Mouse (Mus musculus) kidney, postnatal 25 days (tissue): ENCODE results near the gene Stk11.
A peak's percentile ranks its signal among the peaks of the same experiment; 100 is the strongest.

Experiments used
- DNase-seq, 2 experiments: peaks; one replicate each; pipeline ENCODE4 v3.0.0; 2021; ENCODE audit warnings: mixed read lengths in 2 of 2

The Stk11 gene

DNA sequence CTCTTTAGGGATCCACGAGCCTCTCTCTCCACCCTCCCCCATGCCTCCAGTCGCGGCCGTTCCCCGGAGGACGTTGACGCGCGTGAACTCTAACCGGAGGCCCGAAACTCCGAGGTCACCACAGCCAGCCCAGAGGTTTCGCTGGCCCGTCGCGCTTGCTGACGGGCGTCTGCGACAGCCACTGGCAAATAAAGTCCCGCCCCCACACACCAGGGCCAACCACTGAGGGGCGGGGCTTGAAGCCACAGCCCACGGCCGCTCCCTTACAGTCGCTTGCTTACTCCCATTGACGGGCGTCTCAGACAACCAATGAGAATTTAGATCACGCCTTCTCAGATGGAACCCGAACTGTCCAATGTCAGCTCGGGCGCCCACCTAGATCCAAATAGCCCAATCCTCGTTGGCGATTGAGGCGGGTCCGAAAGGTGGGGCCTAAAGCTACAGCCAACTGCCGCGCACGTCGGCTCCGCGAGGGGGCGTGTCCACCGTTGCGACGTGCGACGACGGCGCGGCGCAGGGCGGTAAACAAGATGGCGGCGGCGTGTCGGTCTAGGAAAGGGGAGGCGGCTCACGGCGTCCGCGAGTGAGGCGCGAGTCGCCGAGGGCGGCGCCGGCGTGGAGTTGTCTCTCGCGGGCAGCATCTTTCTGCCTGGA is at the start of gene Stk11:
Gene Stk11, plus strand, starts transcription at position 514 of the 654 bp plus-strand sequence.
- peak; percentile 100 for DNase-seq

DNA sequence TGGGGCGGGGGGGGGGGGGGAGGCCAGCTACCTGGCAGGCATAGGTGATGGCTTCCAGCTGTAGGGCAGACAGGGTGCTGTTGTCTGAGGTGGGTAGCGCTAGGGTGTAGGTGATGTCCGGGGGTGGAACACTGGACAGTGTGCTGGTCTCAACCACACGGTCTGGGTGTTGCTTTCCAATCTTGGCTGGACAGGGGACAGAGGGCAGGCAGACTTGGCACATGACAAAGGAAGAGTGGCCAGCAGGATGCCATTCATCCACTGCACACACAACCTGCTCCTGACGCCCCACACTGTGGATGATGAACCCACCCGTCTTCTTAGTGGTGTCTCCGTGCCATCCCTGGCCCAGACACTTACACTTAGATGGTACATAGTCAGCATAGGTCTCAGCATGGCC is 46.4 kb upstream of the Stk11 start:
- no peak for DNase-seq

DNA sequence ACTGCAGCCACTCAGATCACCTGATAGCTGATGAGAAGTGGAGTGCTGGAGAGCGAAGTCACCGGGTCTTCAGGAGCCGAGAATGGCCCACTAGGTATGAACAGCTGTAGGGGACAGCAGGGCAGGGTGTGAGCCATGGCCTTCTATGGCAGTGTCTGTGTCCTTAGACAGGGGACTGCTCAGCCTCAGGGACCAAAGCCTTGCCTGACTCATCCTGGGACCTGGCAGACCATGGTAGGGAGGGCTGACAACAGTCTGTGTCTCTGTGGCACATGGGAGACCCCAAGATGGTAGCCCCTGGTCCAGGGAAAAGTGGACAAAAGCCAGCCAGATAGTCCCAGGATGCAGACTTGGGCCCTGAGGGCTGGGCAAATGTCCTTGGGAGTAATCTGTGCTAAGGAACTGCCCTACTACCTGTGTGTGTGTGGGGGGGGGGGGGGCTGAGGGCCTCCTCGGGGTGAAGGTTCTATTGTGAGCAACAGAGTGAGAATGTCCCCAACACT is 45.6 kb upstream of the Stk11 start:
- DNase-seq, result no peak

DNA sequence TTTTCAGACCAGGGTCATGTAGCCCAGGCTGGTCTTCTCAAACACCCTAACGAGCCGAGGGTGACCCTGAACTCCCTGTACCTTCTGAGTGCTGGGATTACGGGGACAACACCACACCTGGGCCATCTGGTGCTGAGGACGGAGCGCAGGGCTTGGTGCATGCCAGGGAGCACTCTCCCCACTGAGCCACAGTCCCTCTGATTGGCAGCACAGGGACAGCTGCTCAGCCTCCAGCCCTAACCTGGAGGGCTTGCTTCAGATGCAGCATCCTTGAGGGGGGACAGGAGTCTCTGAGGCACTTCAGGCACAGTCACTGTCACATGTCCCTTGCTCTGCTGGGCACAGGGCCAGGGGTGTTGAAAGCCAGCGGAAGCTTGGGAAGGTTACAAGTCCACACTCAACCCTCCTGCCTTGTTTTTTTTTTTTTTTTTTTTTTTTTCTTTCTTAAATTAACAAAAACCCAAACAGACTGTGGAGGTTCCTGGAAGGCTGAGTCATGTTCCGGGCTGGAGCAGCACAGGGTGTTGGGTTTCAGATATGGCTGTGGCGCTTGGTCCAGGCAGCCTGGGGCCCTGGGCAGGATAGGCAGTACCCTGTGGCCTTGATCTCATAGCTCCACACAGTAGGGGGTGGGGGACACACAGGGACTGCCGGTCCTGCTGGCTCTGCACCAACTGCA is 44.6 kb upstream of the Stk11 start:
- peak; percentile 94 to 95 for DNase-seq

DNA sequence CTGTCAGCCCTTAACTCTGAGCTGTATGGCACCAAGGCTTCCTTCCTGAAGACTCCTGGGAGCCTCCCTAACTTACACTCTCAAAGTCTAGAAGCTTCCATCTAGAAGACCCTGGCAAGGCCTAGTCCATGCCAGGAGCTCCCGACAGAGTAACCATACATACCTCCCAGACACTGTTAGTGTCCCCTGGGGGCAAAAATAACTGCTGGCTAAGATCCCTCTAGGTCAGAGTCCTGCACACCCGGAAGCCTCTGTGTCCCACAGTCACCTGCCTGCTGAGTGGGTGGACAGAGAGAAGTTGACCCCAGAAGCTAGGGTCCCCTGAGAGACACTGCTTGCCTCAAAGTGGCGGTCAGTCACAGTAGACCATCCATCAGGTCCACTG is 44.1 kb upstream of the Stk11 start:
- DNase-seq, result peak in 1 of 2 experiments; percentile 75

DNA sequence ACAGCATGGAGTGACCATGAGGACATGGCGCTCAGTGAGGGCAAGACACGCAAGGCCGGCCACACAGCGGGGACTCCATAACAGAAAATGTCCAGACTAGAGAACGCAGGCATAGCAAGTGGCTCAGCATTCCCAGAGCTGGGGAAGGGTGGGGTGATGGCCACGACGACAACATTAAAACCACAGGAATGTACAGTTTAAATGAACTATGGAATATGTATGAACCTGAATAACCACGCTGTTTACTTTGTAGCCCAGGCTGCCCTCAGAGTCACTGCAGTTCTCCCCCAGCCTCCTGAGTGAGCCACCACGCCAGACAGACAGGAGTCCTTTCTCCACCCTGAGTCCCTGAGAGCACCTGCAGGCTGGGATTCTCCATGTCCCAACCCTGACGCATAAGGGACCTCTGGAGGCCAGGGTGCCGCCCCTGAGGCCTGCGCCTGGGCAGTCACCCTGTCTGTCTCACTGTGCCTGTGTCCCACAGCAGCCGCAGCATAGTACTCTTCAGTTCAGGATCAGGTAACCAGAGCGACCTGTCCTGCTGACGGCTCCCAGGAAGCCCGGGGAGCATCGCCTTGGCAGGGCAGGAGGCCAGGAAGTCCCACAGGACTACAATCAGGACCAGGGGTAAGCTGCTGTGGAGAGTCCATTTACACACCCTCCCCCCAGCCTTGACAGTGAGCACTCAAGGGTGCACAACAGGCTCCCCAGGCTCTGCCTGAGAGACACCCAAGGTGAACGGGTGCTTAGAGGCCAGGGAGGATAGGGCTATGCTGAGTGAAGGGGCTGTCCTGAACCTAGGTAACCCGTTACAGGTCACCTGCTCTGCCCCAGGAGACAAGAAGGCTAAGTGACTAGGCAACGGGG is 42.7 kb upstream of the Stk11 start:
- peak; percentile 44 to 84 for DNase-seq

DNA sequence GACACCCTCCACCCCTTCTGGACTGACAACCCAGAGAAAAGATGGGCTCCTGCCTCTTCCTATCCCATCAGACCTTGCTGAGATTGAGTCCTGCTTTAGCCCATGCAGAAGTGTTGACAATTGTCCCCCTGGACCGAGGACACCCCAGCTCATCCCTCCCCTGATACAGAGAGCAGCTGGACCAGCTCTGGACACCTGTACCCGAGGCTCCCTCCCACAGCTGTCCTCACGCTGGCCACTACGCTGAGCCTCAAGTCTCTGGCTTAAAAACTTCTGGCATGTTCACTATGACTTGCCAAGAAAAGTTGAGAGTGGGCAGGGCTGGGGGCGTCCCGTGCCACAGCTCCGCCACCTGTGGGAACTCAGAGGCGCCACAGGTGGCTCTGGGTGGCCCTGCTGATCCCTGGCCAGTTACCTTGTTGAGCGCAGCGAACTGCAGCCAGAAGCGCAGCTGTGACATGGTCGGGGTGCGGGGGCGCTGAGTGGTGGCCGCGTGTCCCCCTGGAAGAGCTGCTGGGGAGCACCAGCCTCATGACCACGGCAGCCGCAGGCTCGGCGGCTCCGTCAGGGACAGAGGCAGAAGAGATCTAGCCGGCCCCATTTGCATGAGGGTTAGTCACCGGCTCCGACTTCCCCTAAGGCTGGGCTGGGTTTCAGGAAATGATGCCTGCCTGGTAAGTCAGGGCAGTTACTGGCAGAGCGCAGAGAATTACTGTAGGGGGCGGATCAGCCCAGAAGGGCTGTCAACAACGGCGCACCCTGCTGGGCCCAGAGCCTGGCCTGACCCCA is 40.6 kb upstream of the Stk11 start:
- peak; percentile 73 to 85 for DNase-seq

DNA sequence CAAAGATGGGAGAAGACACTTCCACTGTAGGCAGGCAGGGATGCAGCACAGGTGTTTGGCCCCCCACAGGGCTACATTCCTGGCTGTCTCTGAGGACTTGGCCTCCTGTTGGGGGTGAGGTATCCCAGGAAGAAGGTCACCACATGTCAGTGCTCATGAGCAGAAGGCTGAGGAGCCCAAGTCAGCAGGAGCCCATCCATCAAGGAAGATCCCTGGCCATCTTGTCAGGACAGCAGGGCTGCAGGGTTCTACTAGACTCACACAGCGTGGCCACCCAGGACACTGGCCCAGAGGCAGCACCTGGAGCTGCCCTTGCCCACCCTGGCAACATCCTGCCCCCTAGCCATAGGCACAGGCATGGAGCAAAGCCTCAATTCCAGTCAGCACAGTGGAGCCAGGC is 39.7 kb upstream of the Stk11 start:
- no peak for DNase-seq

DNA sequence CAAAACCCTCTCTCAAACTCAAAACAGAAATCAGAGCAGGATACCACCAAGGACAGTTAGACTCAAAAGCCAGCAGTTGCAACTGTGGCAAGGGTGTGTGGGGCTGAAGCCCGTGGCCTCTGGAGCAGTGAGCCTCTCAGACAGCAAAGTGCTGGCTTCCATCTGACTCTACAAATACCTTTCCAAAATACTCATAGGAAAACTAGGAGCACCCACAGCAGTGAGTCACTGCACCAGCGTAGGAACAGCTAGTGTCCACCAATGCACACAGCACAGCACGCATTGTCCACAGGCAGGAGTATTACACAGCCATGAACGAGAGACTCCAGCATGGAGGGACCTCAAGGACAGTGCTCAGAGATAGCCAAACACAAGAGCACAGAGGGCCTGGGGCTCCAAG is 39.2 kb upstream of the Stk11 start:
- DNase-seq, result no peak

DNA sequence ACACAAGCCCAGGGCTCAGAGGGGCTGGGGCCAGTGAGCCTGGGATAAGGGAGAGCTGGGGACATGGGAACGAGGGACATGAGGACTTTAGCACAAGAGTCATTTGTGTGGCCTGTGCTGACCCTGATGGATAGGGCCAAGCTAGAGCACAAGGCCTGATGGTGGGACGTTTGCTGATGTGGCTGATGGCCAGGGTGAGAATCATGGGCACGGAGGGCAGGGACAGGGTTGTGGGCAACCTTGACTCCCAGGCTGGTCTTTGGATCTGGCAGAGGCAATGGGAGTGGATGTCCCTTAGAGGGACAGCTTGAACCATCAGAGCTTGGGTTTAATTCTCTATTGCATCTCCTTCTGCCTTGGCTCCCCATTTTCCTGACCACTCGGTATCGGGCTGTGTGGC is 38.3 kb upstream of the Stk11 start:
- no peak for DNase-seq

DNA sequence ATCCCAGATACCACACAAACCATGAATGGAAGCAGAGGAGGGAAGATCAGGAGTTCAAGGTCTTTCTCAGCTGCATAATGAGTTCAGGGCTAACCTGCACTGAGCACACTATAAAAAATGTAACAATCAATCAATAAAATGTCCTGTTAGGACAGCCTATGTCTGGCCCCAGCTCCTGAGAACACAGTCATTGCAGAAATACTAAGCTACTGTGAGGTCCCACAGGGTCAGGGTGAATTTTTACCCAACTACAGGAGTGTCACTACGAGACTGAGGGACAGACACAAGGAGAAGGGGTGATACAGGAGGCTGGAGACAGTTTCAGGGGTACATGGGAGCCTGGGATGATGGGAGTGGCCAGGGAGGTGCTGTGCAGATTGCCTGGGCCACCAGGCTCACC is 37.2 kb upstream of the Stk11 start:
- DNase-seq, result no peak

DNA sequence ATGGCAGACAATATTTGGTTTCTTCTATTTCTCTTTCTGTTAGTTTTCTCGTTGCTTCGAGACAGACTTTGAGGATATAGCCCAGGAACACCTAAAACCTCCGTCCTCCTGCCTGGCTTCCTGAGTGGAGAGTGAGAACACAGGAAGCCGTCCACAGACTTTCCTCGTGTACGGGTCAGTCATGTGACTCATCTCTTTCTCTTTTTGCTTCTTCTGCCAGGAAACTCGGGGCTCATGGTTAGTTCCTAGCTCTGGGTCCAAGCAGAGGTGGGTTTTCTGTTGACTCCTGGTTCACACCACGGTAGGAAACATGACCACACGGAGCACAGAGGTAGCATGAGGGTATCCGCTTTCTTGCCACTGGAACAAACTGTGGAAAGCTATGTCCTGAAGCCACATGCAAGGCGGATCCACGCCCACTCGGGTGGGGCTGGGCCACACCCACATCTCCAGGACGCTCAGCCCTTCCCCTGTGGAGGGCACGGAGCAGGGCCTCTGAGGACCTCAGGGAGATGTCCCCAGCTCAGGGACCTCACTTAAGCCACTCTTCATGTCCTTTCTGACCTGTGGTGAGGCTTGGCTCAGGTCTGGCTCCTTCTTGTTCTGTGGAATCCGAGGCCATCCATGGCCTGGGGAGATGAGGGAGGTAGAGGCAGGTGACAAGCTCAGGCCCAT is 35.1 kb upstream of the Stk11 start:
- DNase-seq, result no peak

DNA sequence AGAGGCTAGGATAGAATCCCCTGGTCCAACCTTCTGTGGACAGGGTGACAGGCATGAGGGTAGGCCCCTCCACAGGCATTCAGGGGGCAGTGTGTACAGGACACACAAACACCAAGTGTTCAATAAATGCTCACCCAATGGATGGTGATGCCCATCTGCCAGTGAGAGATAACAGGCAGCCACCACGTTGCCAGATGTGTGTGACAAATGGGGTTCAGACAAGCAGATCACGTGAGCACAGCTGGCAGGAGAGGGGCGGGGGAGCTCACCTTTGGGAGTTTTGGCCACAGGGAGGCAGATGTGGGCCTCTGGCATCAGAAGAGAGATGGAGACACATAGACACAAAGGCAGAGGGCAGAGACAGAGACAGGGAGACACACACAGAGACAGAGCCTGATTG is 34.5 kb upstream of the Stk11 start:
- DNase-seq, result no peak

DNA sequence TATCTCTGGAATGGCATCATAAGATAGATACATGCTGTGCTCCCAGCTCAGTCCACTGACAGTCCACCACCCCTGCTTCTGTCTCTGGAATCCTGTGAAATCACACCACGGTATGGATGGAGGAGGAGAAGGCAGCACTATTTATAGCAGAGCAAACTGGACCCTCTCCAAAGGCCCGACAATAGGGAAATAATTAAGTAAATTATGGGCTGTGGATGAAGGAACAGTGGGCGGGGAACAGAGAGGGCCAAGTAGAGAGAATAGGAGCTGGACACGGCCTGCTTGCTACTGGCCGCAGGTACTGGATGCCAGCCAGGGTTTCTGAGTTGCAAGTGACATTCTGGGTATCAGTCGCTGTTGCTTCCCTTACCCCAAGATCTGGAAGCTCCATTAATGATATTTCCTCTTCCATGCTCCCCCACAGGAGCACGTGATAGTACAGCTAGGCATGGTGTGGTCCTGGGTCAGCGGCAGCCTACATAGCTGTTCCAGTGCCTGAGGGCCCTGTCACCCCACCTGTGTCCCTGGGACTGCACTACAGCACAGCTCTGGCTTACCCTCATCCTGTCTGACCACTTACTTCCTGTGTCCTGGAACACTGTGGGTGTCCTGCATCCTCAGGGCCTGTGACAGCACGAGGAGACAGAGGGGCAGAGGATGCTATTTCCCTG is 30.7 kb upstream of the Stk11 start:
- peak; percentile 70 to 81 for DNase-seq

DNA sequence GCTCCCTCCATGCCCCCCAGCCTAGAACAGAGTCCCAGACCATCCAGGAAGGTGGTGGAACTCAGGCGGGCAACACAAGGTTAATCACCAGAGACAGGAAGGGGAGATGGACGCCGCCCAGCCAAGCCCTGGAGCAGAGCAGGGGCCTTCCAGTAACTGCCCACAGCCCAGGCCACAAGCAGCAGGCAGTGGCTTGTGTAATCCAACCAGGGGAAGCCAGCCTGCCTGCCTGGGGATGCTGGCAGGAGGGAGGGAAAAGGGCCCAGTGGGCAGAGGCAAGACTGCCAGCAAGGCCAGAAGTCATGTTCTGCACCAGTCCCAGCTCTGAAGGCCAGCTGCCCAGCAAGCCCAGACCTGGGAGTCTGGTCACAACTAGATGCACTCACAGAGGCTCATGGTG is 28.8 kb upstream of the Stk11 start:
- DNase-seq, result peak; percentile 37 to 70

DNA sequence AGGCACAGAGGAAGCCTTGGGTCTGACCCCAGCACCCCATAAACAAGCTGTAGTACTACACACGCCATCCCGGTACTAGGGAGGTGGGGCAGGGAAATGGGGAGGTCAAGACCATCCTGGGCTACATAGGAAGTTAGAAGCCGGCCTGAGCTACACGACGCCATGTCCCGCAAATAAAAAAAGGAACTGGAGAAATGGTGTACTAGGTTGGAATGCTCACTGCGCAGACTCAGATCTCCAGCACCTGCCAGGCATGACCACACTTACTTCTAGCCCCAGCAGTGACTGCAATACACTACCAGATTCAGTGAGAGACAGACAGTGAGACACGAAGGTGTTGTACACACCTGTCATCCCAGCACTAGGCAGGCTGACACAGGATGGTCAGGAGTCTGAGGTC is 28.1 kb upstream of the Stk11 start:
- DNase-seq, result no peak

DNA sequence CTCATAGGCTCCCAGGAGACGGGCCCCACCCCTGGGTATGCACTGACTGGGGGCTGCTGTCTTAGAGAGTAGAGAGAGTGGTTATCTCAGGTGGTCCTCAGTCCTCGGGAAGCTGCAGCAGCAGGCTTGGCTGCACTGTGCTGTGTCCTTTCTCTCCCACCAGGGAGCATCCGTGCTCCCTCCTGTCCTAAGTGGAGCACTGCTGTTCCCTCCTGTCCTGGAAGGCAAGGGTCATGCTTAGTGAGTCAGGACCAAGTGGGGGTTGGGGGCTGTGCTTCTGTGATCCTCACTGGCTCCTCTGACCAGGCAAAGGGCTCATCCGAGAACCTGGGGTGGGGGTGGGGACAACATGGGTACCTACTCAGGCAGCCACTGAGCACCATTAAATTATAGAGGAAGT is 26.5 kb upstream of the Stk11 start:
- DNase-seq, result peak; percentile 53 to 86

DNA sequence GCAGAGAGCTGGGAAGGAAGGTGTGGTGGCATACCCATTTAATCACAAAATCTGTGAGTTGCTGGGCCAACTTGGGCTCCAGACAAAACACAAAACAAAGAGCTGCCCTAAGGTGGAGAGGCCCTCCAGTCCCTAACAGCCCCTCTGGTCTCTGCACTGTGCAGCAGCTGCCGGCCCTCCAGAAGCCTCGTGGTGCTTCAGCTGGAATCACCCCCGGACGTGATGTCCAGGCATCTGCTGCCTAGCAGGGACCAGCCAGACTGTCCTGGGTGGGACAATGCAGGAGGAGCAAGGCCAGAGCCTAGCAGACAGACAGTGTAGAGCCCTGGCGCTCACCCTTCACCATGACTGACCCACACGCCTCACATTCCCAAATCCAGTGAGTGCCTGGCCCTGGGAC is 24.1 kb upstream of the Stk11 start:
- no peak for DNase-seq

DNA sequence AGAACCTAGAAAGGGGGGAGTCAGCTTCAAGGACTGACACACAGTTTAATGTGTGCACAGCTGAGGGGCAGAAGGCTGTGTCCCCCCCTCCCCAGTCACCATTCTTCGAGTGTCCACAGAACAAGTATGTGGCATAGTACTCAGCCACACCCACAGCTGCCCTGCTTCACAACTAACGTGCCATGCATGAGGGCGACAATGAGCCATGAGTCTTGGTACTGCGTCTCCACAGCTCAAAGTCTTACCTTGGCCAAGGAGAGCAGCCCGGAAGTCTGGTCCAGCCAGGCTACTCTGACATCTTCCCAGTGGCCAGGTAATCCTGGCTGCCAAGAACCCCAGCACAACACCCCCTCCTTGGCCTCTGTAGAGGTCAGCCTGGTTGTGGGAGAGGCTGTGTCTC is 22.9 kb upstream of the Stk11 start:
- peak in 1 of 2 experiments; percentile 66 for DNase-seq

DNA sequence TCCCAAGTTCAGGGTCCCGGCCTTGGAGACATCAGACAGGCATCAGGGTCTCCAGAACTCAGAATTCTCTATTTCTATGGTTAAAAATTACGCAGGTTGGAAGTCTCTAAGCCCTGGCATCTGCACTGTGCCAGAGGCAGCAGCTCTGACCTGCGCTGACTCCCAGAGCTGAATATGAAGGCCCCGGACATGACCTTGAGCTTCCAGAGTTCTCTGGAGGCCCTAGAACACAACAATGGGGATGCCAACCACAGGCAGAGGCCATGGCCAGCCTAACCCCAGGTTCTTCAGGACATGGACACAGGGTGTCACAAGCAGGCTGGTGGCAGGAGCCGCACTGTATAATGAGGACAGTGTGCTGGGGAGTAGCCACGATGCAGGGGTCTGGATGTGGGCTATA is 21.5 kb upstream of the Stk11 start:
- no peak for DNase-seq

DNA sequence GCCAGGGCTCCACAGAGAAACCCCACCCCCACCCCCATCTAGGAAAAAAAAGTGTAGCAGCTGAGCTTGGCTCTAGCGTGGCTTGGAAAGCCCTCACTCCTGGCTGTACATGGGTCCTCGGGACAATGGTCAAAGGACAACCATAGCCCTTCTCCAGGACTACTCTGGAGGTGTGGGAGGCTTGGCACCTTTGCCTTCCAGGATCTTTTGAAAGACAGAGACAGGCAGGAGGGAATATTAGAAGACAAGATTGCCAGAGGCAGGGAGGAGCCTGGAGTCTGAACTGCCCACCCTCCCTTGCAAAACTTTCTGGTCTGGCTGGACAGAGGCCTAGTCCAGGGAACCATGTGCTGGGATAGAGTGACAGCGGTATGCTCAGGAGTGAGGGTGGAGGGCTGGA is 20.9 kb upstream of the Stk11 start:
- peak; percentile 55 to 84 for DNase-seq

DNA sequence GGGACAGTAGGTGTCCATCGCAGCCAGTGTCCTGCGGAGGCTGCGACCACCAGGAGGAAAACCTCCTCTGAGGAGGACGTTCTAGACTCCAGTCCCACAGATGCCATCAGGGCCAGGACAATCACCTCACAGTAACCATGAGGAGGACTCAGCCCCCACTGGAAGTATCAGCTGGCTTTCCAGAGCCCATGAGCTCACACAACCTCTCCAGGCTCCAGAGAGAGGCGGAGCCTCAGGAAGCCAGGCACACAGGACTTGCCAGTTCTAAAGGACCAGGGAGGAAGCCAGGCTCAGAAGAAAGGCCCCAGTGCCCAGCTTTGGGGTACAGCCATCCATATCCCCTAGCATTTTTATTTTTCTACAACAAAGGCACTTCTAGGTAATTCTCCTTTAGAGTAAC is 20.1 kb upstream of the Stk11 start:
- peak in 1 of 2 experiments; percentile 69 for DNase-seq
